Mouse (Mus musculus) 3134 (cell line): ENCODE measurements around the gene Msh4.

ENCODE experiments used
- DNase-seq: peaks from one replicate; pipeline ENCODE4 v3.0.0-alpha.2; 2011; ENCODE audit warnings: low spot score; ENCODE audit not compliant: insufficient read length; ENCODE audit errors: extremely low read depth

Msh4 gene

GRCm38 (mm10) chr3:153818723-153819122 lies 87.2 kb downstream of the Msh4 start:
- no peak for DNase-seq

DNA sequence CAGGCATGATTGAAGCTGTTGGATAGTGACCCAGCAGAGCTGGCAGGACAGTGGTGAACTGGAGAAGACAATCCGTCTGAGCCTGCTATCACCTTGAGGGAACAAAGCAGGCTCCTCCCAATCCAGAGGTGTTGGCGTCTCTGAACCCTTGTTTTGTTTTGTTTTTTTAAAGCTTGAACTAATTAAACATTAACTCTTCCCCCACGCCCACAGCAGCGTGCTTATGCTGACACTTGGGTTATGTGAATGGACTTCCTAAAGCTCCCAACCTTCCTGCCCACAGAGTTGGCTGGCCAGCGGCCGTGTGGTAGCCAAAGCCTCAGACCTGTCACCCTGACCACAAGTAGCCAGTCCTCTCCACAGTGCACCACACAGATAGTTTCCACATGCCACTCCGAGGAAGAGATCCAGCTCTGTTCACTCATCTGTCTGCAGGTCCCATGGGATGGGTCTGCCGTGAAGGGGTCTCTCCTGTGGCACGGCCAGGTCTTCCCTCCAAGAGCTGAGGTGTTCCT lies 88.5 kb downstream of the Msh4 start:
- DNase-seq, result peak; percentile 64

DNA sequence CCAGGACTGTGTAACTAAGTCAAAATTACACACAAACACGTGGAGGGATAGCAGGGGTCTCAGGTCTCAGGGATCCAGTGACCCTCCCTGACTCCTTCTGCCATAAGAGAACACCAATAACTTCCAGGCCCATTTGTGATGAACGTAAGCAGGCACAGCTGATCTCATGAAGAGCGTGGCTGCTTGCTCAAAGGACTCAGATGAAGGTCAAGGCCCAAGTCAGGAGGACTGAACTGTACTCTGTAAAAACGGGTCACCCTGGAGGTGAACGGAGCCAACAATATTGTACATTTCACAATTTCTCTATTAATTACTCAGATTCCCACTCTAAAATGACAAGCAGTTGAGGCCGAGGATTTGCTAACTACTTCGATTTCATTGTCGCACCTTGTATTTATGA lies 91.9 kb downstream of the Msh4 start:
- no peak for DNase-seq

DNA sequence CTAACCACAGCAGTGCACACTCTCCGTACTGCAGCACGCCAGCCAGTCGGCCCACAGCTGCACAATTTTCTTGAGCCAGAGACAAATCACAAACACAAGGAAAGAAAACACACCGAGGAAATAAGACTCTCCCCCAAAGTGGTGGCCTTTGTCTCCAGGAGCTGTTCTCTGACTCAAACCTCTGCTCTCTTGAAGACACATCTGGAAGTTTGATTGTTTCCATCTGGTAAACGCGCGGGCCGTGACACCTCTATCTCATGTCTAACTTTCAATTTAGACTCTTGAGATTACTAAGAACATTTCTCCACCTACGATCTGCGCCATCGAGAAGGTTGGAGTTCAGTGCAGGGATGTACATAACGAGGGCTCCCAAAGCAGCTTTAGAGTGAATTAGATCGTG lies 97.5 kb downstream of the Msh4 start:
- DNase-seq, result no peak

DNA sequence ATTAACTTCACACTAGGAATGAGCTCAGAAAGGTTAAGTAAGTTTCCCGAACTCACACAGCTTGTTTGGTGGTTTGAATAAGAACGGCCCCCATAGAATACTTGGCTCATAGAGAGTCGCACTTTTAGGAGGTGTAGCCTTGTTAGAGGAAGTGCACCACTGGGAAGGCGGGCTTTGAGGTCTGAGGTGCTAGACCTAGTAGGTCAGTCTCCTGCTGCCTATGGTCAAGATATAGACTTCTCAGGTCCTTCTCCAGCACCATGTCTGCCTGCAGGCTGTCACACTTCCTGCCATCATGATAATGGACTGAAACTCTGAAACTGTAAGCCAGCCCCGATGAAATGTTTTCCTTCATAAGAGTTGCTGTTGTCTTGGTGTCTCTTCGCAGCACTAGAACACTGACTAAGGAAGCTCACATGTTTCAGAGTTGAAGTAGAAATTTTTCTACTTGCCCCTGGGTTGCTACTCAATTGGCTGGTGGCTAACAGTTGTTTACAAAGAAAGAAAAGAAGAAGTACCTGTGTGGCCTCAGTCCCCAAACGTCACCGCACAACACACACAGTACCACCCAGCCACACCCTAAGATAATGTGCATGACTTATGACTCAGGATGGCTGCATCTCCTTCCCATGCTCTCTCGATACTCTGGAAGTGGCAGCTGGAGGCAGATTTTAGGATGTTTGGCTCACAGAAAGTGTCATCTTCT lies 98.3 kb downstream of the Msh4 start:
- DNase-seq, result no peak
